Mouse (Mus musculus): ENCODE data around the gene Tacr2. TPM values are rescaled to one million over a fixed set of nuclear protein-coding genes. Genes with fewer than 3 reads are reported as not detected.
A peak's percentile ranks its signal among the peaks of the same experiment; 100 is the strongest.

Gene Tacr2
- total RNA-seq (2014; fragmentation: Nextera tagmentation), result 0.45 TPM in 1 of 2 replicates, not detected in the other
- 0.06 TPM in 1 of 2 replicates, not detected in the other for total RNA-seq (2017)
- 0.03 TPM in 1 of 2 replicates, not detected in the other for polyA plus RNA-seq (2012)

GRCm38 (mm10) chr10:62252000-62252488, at the start of gene Tacr2:
Gene Tacr2 (plus strand): TSS chr10:62252438.
- TF ChIP-seq TAL1 (conservative IDR thresholded peaks at IDR 0.05; ENCODE audit: low read depth, low read length) (no peak), GATA2 (IDR thresholded peaks at IDR 0.05; ENCODE audit: borderline replicate concordance, low read depth, low read length) (no peak), POLR2AphosphoS5 (IDR thresholded peaks at IDR 0.05; ENCODE audit: insufficient replicate concordance, low read depth, low read length) (no peak), GATA1 (IDR thresholded peaks at IDR 0.05; ENCODE audit: borderline replicate concordance, low read length) (no peak), CTCF (IDR thresholded peaks at IDR 0.05; ENCODE audit: low read depth, low read length) (no peak)
- H3K4me3 ChIP-seq (ENCODE audit: low read depth, low read length), result no peak within 1 kb of the TSS
- no peaks in the 10 kb centered on the region for H3K36me3 ChIP-seq (replicated peaks)
- no peak for ATAC-seq (ENCODE audit: extremely low read depth, insufficient number of reproducible peaks, low FRiP score, poor library complexity, severe bottlenecking)
- peaks cover 24% of the 10 kb centered on the region for H3K27me3 ChIP-seq (ENCODE audit: insufficient read depth, low read length)
- peaks cover 5% of the 10 kb centered on the region for H3K4me1 ChIP-seq (ENCODE audit: insufficient read depth, low read depth, low read length)
- no peak for DNase-seq (ENCODE audit: low spot score)
- no peaks in the 10 kb centered on the region for H3K9me3 ChIP-seq (replicated peaks)

DNA sequence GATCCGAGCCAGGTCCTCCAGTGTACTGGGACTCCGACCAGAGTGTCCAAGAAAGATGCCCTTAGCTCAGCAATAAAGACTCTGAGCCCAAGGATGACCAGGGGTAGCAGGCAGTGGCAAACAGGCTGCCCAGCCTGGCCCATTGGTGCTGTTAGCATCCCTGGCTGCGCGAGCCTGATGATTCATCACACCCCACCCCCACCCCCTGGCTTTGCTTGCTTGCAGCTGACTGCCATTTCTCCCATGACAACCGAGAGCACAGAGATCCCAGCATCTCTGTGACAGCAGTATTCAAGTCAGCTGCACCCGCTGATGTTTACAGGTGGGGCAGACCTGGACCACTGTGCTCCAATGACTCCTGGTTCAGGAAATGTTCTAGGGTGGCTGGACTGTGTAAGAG, 49.7 kb upstream of the Tacr2 start:
- no peak overlapping the region for H3K4me3 ChIP-seq (ENCODE audit: low read depth, low read length)
- H3K27me3 ChIP-seq (ENCODE audit: insufficient read depth, low read length), result no peaks in the 10 kb centered on the region
- peaks cover 20% of the 10 kb centered on the region for H3K36me3 ChIP-seq (replicated peaks)
- ATAC-seq (ENCODE audit: extremely low read depth, insufficient number of reproducible peaks, low FRiP score, poor library complexity, severe bottlenecking), result no peak
- no peak for DNase-seq (ENCODE audit: low spot score)
- no peaks in the 10 kb centered on the region; the same call in 1 of the 2 replicates for H3K9me3 ChIP-seq (replicated peaks)
- no peak for TF ChIP-seq GATA2 (IDR thresholded peaks at IDR 0.05; ENCODE audit: borderline replicate concordance, low read depth, low read length)
- TF ChIP-seq TAL1 (conservative IDR thresholded peaks at IDR 0.05; ENCODE audit: low read depth, low read length), result no peak
- no peak for TF ChIP-seq GATA1 (IDR thresholded peaks at IDR 0.05; ENCODE audit: borderline replicate concordance, low read length)
- no peak for TF ChIP-seq POLR2AphosphoS5 (IDR thresholded peaks at IDR 0.05; ENCODE audit: insufficient replicate concordance, low read depth, low read length)
- no peak for TF ChIP-seq CTCF (IDR thresholded peaks at IDR 0.05; ENCODE audit: low read depth, low read length)
- no peaks in the 10 kb centered on the region for H3K4me1 ChIP-seq (ENCODE audit: insufficient read depth, low read depth, low read length)

- DNase-seq (ENCODE audit: low spot score), result no peak
- H3K4me1 ChIP-seq (ENCODE audit: insufficient read depth, low read depth, low read length), result peaks cover 13% of the 10 kb centered on the region
- no peaks in the 10 kb centered on the region for H3K27me3 ChIP-seq (ENCODE audit: insufficient read depth, low read length)
- no peak overlapping the region for H3K4me3 ChIP-seq (ENCODE audit: low read depth, low read length)
- TF ChIP-seq TAL1 (conservative IDR thresholded peaks at IDR 0.05; ENCODE audit: low read depth, low read length) (no peak), GATA2 (IDR thresholded peaks at IDR 0.05; ENCODE audit: borderline replicate concordance, low read depth, low read length) (no peak), GATA1 (IDR thresholded peaks at IDR 0.05; ENCODE audit: borderline replicate concordance, low read length) (no peak), CTCF (IDR thresholded peaks at IDR 0.05; ENCODE audit: low read depth, low read length) (no peak), POLR2AphosphoS5 (IDR thresholded peaks at IDR 0.05; ENCODE audit: insufficient replicate concordance, low read depth, low read length) (no peak)
- no peaks in the 10 kb centered on the region for H3K36me3 ChIP-seq (replicated peaks)
- no peak for ATAC-seq (ENCODE audit: extremely low read depth, insufficient number of reproducible peaks, low FRiP score, poor library complexity, severe bottlenecking)
- H3K9me3 ChIP-seq (replicated peaks), result no peaks in the 10 kb centered on the region; the same call in 1 of the 2 replicates
These were observed 43.9 kb upstream of the Tacr2 start for GRCm38 (mm10) chr10:62208241-62208896.

GRCm38 (mm10) chr10:62211310-62211709, 40.9 kb upstream of the Tacr2 start:
- Histone ChIP-seq H3K9me3 (replicated peaks) (no peaks in the 10 kb centered on the region; the same call in 1 of the 2 replicates), H3K27me3 (ENCODE audit: insufficient read depth, low read length) (no peaks in the 10 kb centered on the region), H3K4me1 (ENCODE audit: insufficient read depth, low read depth, low read length) (peaks cover 35% of the 10 kb centered on the region), H3K36me3 (replicated peaks) (no peaks in the 10 kb centered on the region), H3K4me3 (ENCODE audit: low read depth, low read length) (no peak overlapping the region)
- DNase-seq (ENCODE audit: low spot score) (no peak), ATAC-seq (ENCODE audit: extremely low read depth, insufficient number of reproducible peaks, low FRiP score, poor library complexity, severe bottlenecking) (no peak)
- no peak for TF ChIP-seq GATA1 (IDR thresholded peaks at IDR 0.05; ENCODE audit: borderline replicate concordance, low read length)
- TF ChIP-seq GATA2 (IDR thresholded peaks at IDR 0.05; ENCODE audit: borderline replicate concordance, low read depth, low read length), result no peak

DNA sequence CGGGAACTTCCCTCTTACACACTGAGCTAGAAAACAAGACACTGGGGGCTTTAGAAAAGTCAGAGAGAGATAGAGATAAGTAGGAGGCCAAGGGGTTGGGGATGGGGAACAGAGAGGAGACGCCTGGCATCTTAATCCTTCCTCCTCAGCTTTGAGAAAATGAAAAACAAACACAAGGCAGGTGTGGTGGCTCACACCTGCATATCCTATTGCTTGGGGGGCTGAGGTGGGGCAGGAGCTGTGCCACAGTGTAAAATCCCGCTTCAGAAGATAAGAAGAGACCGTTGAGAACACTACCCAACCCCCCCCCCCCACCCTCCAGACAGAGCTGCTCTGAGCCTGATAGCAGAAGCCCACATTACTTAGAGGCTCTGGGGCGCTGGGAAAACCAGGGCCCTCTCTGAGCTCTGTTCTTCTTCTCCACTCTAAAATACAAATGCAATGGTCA, 37.0 kb upstream of the Tacr2 start:
- H3K4me3 ChIP-seq (ENCODE audit: low read depth, low read length), result peak overlapping the region; percentile 64; the same call in 1 of the 2 replicates
- H3K4me1 ChIP-seq (ENCODE audit: insufficient read depth, low read depth, low read length), result peaks cover 69% of the 10 kb centered on the region
- no peaks in the 10 kb centered on the region for H3K36me3 ChIP-seq (replicated peaks)
- no peak for DNase-seq (ENCODE audit: low spot score)
- ATAC-seq (ENCODE audit: extremely low read depth, insufficient number of reproducible peaks, low FRiP score, poor library complexity, severe bottlenecking), result peak; percentile 55
- no peaks in the 10 kb centered on the region for H3K27me3 ChIP-seq (ENCODE audit: insufficient read depth, low read length)
- no peak for TF ChIP-seq GATA2 (IDR thresholded peaks at IDR 0.05; ENCODE audit: borderline replicate concordance, low read depth, low read length)
- peak; percentile 29 for TF ChIP-seq TAL1 (conservative IDR thresholded peaks at IDR 0.05; ENCODE audit: low read depth, low read length)
- H3K9me3 ChIP-seq (replicated peaks), result no peaks in the 10 kb centered on the region

DNA sequence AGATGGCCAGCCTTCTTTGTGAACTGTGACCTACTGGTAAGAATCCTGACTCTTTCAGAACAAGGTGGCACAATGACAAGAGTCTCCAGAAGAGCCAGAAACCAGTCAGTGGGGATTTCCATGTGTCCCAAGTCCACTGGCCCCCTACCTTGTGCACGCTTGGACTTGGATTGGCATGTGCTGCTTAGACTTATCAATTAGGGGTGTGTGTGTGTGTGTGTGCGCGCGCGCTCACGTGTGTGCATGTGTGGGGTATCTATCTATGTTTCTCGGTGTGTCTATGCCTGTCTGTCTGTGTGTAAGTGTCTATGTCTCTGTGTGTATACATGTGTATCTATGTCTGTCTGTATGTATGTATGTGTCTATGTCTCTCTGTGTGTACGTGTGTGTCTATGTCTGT, 36.6 kb upstream of the Tacr2 start:
- TF ChIP-seq GATA1 (IDR thresholded peaks at IDR 0.05; ENCODE audit: borderline replicate concordance, low read length) (no peak), CTCF (IDR thresholded peaks at IDR 0.05; ENCODE audit: low read depth, low read length) (no peak), GATA2 (IDR thresholded peaks at IDR 0.05; ENCODE audit: borderline replicate concordance, low read depth, low read length) (no peak), POLR2AphosphoS5 (IDR thresholded peaks at IDR 0.05; ENCODE audit: insufficient replicate concordance, low read depth, low read length) (no peak), TAL1 (conservative IDR thresholded peaks at IDR 0.05; ENCODE audit: low read depth, low read length) (no peak)
- Histone ChIP-seq H3K4me1 (ENCODE audit: insufficient read depth, low read depth, low read length) (peaks cover 74% of the 10 kb centered on the region), H3K4me3 (ENCODE audit: low read depth, low read length) (peak overlapping the region; percentile 64), H3K9me3 (replicated peaks) (no peaks in the 10 kb centered on the region), H3K27me3 (ENCODE audit: insufficient read depth, low read length) (no peaks in the 10 kb centered on the region), H3K36me3 (replicated peaks) (no peaks in the 10 kb centered on the region)
- ATAC-seq (ENCODE audit: extremely low read depth, insufficient number of reproducible peaks, low FRiP score, poor library complexity, severe bottlenecking), result no peak
- DNase-seq (ENCODE audit: low spot score), result no peak
